In genomic region chr11:69761868-69762267, GRCm38 (mm10) we compare ENCODE assay signal across 15 mouse cellular contexts. TPM values are rescaled to one million over a fixed set of nuclear protein-coding genes. Genes with fewer than 3 reads are reported as not detected.
DNase-seq lines count a peak whose midpoint lies in the region; ATAC-seq and TF ChIP-seq lines count a peak whose summit lies in the region.
"Had no signal": no experiment of that assay in that cellular context is flagged by ENCODE, and none has a peak within 500 bp of the region (broad histone marks: within the 10 kb centered on the region; RNA-seq: fewer than 3 reads in every experiment).

Gene Slc35g3, minus strand, starts transcription at chr11:69761968.

- no peaks in the 10 kb centered on the region for H3K9me3 ChIP-seq in heart, embryonic 14.5 days (ENCODE audit: control insufficient read depth, low read length)
- H3K9me3 ChIP-seq in embryonic facial prominence, embryonic 13.5 days = no peaks in the 10 kb centered on the region
- no peaks in the 10 kb centered on the region for H3K9me3 ChIP-seq in neural tube, embryonic 12.5 days

- DNase-seq in heart, adult 2 months = no peak
- DNase-seq in induced T-regulatory cell, adult 2 months (ENCODE audit: low read depth) = peak; percentile 63
- DNase-seq in lung, postnatal 4 days = no peak
- DNase-seq in gastrocnemius, postnatal 25 days = no peak
- DNase-seq: cerebellum, adult 11-12 months; heart, adult 18-20 months; left cerebral cortex, postnatal 4 days; lung, postnatal 10 days; right cerebral cortex, postnatal 14 days had no signal

- TF ChIP-seq CTCF in heart, adult 2 months (IDR thresholded peaks at IDR 0.05) = no peak

- H3K9ac ChIP-seq in heart, embryonic 14.5 days (ENCODE audit: low read length) = 0 out of 2 replicates have a peak within 1 kb of the TSS, but pooled peaks have one; percentile 84
- H3K9ac ChIP-seq in heart, adult 2 months (ENCODE audit: low read depth, low read length) = no peak within 1 kb of the TSS
- H3K9ac ChIP-seq in embryonic facial prominence, embryonic 13.5 days = no peak within 1 kb of the TSS; the same call in 1 of the 2 replicates
- no peak within 1 kb of the TSS; the same call in 1 of the 2 replicates for H3K9ac ChIP-seq in neural tube, embryonic 12.5 days

- WGBS in heart, embryonic 14.5 days = 64% methylated on average over 1 of the region's 1 CpGs
- 29% methylated on average over 1 of the region's 1 CpGs for WGBS in heart, adult 2 months
- WGBS in embryonic facial prominence, embryonic 13.5 days = 75% methylated on average over 1 of the region's 1 CpGs
- WGBS in neural tube, embryonic 12.5 days = 81% methylated on average over 1 of the region's 1 CpGs

- TF ChIP-seq EP300 in heart, adult 2 months (IDR thresholded peaks at IDR 0.05; ENCODE audit: insufficient read depth, low read depth, low read length) = no peak

- intact Hi-C loops in heart, adult 2 months (cut with DNase I) = no loop called here

- TF ChIP-seq POLR2A in heart, adult 2 months (IDR thresholded peaks at IDR 0.05; ENCODE audit: insufficient read depth, low read depth, low read length) = no peak

- no peak within 1 kb of the TSS for H3K4me2 ChIP-seq in heart, embryonic 14.5 days (ENCODE audit: low read length)
- no peak within 1 kb of the TSS for H3K4me2 ChIP-seq in embryonic facial prominence, embryonic 13.5 days
- no peak within 1 kb of the TSS for H3K4me2 ChIP-seq in neural tube, embryonic 12.5 days (replicated peaks)

- peaks cover 11 to 26% of the 10 kb centered on the region in 2 experiments for H3K4me1 ChIP-seq in heart, embryonic 14.5 days (ENCODE audit: control insufficient read depth in 2 of 2, insufficient read depth in 2 of 2, low read length in 2 of 2)
- peaks cover 2% of the 10 kb centered on the region; the same call in 1 of the 2 replicates for H3K4me1 ChIP-seq in heart, adult 2 months (ENCODE audit: control insufficient read depth, insufficient read depth, low read length)
- peaks cover 34% of the 10 kb centered on the region for H3K4me1 ChIP-seq in embryonic facial prominence, embryonic 13.5 days
- H3K4me1 ChIP-seq in neural tube, embryonic 12.5 days = peaks cover 29% of the 10 kb centered on the region

- H3K27ac ChIP-seq in heart, embryonic 14.5 days (replicated peaks in 1 of 2; ENCODE audit: control insufficient read depth in 1 of 2, insufficient read depth in 1 of 2, low read depth in 2 of 2, low read length in 2 of 2) = no peak within 1 kb of the TSS
- H3K27ac ChIP-seq in heart, adult 2 months = no peak within 1 kb of the TSS
- peak within 1 kb of the TSS; percentile 99; the same call in 1 of the 2 replicates for H3K27ac ChIP-seq in embryonic facial prominence, embryonic 13.5 days
- H3K27ac ChIP-seq in neural tube, embryonic 12.5 days = peak within 1 kb of the TSS; percentile 97; the same call in 1 of the 2 replicates

- no peaks in the 10 kb centered on the region for H3K27me3 ChIP-seq in heart, embryonic 14.5 days (ENCODE audit: control insufficient read depth, insufficient read depth, low read length)
- H3K27me3 ChIP-seq in heart, adult 2 months (ENCODE audit: control insufficient read depth, insufficient read depth, low read length) = no peaks in the 10 kb centered on the region
- H3K27me3 ChIP-seq in embryonic facial prominence, embryonic 13.5 days = no peaks in the 10 kb centered on the region
- H3K27me3 ChIP-seq in neural tube, embryonic 12.5 days (replicated peaks) = no peaks in the 10 kb centered on the region

- no peaks in the 10 kb centered on the region for H3K36me3 ChIP-seq in heart, embryonic 14.5 days (ENCODE audit: control insufficient read depth, insufficient read depth, low read length)
- H3K36me3 ChIP-seq in heart, adult 2 months (ENCODE audit: control insufficient read depth, insufficient read depth, low read length) = peaks cover 5% of the 10 kb centered on the region
- H3K36me3 ChIP-seq in embryonic facial prominence, embryonic 13.5 days = no peaks in the 10 kb centered on the region
- no peaks in the 10 kb centered on the region for H3K36me3 ChIP-seq in neural tube, embryonic 12.5 days

- H3K79me2 ChIP-seq in heart, adult 2 months (replicated peaks; ENCODE audit: control insufficient read depth, insufficient read depth, low read length) = no peaks in the 10 kb centered on the region; the same call in 1 of the 2 replicates

- no peak for ATAC-seq in heart, embryonic 14.5 days (ENCODE audit: insufficient number of reproducible peaks, insufficient read depth, low FRiP score, low read depth)
- ATAC-seq in embryonic facial prominence, embryonic 13.5 days (ENCODE audit: insufficient number of reproducible peaks, insufficient read depth, low FRiP score, low TSS enrichment, low read depth) = no peak
- no peak for ATAC-seq in neural tube, embryonic 12.5 days (ENCODE audit: low FRiP score, low read depth)
- ATAC-seq: inflammation-experienced regulatory T-cells, adult 6 months had no signal

- H3K4me3 ChIP-seq in heart, embryonic 14.5 days (ENCODE audit: control insufficient read depth in 1 of 2, insufficient read depth in 1 of 2, low read depth in 1 of 2, low read length in 2 of 2) = no peak within 1 kb of the TSS
- H3K4me3 ChIP-seq in heart, adult 2 months = no peak within 1 kb of the TSS
- no peak within 1 kb of the TSS for H3K4me3 ChIP-seq in embryonic facial prominence, embryonic 13.5 days
- no peak within 1 kb of the TSS for H3K4me3 ChIP-seq in neural tube, embryonic 12.5 days

RNA-seq across cellular contexts. Expression of gene Slc35g3, which starts in this region (rescaled TPM):
- polyA plus RNA-seq in heart, embryonic 14.5 days (2014; fragmentation: Nextera tagmentation; extraction: Ambion mirVana) = 0.13 TPM in 1 of 2 replicates, not detected in the other
- total RNA-seq in heart, adult 2 months (2021) = not detected
- 0.35 TPM in 1 of 2 replicates, not detected in the other for polyA plus RNA-seq in heart, adult 2 months (2012; rRNA removed)
- not detected in 2 replicates for polyA plus RNA-seq in embryonic facial prominence, embryonic 13.5 days (2015; fragmentation: Nextera tagmentation; extraction: Ambion mirVana)
- not detected in 2 replicates for polyA plus RNA-seq in neural tube, embryonic 12.5 days (2016; fragmentation: Nextera tagmentation; extraction: Ambion mirVana)
- not detected for total RNA-seq in gastrocnemius, postnatal 25 days (2021)
- total RNA-seq: adrenal gland, postnatal 4 days; heart, adult 18-20 months; left cerebral cortex, postnatal 4 days had no signal
- polyA plus RNA-seq: inflammation-experienced regulatory T-cells, adult 6 months; large intestine, adult 2 months had no signal

Comparison
In these comparisons a context has a peak if more than half of its experiments do, and no peak if none do; other contexts are left out.
1. H3K27ac ChIP-seq: peak in embryonic facial prominence, embryonic 13.5 days (single experiment) and neural tube, embryonic 12.5 days (single experiment); none in heart, embryonic 14.5 days (0 of 2) and heart, adult 2 months (single experiment).